ENCODE assay signal across 25 mouse cellular contexts in genomic region chr10:27809539-27809938, GRCm38 (mm10).
DNase-seq lines count a peak whose midpoint lies in the region; ATAC-seq lines count a peak whose summit lies in the region.
"Had no signal": no experiment of that assay in that cellular context is flagged by ENCODE, and none has a peak within 500 bp of the region (broad histone marks: within the 10 kb centered on the region; RNA-seq: fewer than 3 reads in every experiment).

No protein-coding gene starts in this region.

- no peaks in the 10 kb centered on the region for H3K36me3 ChIP-seq in neural tube, embryonic 11.5 days (ENCODE audit: control insufficient read depth, insufficient read depth, low read length)
- H3K36me3 ChIP-seq: embryonic facial prominence, embryonic 15.5 days; stomach, embryonic 15.5 days had no signal

- 66% methylated on average over 2 of the region's 2 CpGs for WGBS in neural tube, embryonic 11.5 days

- DNase-seq in heart, postnatal 10 days, result peak; percentile 1 to 4
- no peak for DNase-seq in heart, postnatal 36 days
- no peak for DNase-seq in neural tube, embryonic 11.5 days (ENCODE audit: low spot score)
- no peak for DNase-seq in neural tube, embryonic 10.5 days (ENCODE audit: extremely low spot score, low spot score)
- DNase-seq in embryo, embryonic 11 days, result peak; percentile 7
- no peak for DNase-seq in natural killer cell, adult 2 months (ENCODE audit: low spot score in 2 of 2)
- no peak for DNase-seq in right cerebral cortex, postnatal 10 days (ENCODE audit: low spot score in 2 of 2)
- DNase-seq: adrenal gland, postnatal 25 days; B cell, adult 2 months; cerebellum, adult 2 months; cerebellum, postnatal 36 days; gastrocnemius, postnatal 10 days; heart, adult 11 months; kidney, adult 8-10 months; kidney, postnatal 14 days; layer of hippocampus, postnatal 36 days; liver; right cerebral cortex, postnatal 25 days; thymus, adult 18-20 months had no signal

- no peak overlapping the region for H3K27ac ChIP-seq in neural tube, embryonic 11.5 days (ENCODE audit: low read depth, low read length)
- H3K27ac ChIP-seq: embryonic facial prominence, embryonic 15.5 days; layer of hippocampus, adult 2 months; stomach, embryonic 15.5 days had no signal

- ATAC-seq in neural tube, embryonic 11.5 days (ENCODE audit: insufficient read depth, low FRiP score, low TSS enrichment), result peak; percentile 9; the same call in 1 of the 2 replicates
- ATAC-seq: inflammation-experienced regulatory T-cells, adult 6 months; lung, postnatal 0 days; Patski had no signal

- H3K4me3 ChIP-seq in neural tube, embryonic 11.5 days (ENCODE audit: low read depth, low read length), result no peak overlapping the region
- H3K4me3 ChIP-seq: embryonic facial prominence, embryonic 15.5 days; layer of hippocampus, adult 2 months; stomach, embryonic 15.5 days had no signal

- H3K9me3 ChIP-seq in neural tube, embryonic 11.5 days (ENCODE audit: control insufficient read depth, low read length), result no peaks in the 10 kb centered on the region
- H3K9me3 ChIP-seq: embryonic facial prominence, embryonic 15.5 days; stomach, embryonic 15.5 days had no signal

- H3K4me2 ChIP-seq in neural tube, embryonic 11.5 days (ENCODE audit: low read depth), result no peak overlapping the region
- H3K4me2 ChIP-seq: embryonic facial prominence, embryonic 15.5 days; stomach, embryonic 15.5 days had no signal

- no peaks in the 10 kb centered on the region for H3K4me1 ChIP-seq in neural tube, embryonic 11.5 days (ENCODE audit: control insufficient read depth, insufficient read depth, low read length)
- H3K4me1 ChIP-seq: embryonic facial prominence, embryonic 15.5 days; stomach, embryonic 15.5 days had no signal

- H3K9ac ChIP-seq in neural tube, embryonic 11.5 days (ENCODE audit: low read length), result no peak overlapping the region
- H3K9ac ChIP-seq: embryonic facial prominence, embryonic 15.5 days; stomach, embryonic 15.5 days had no signal

- no peaks in the 10 kb centered on the region for H3K27me3 ChIP-seq in neural tube, embryonic 11.5 days (ENCODE audit: control insufficient read depth, insufficient read depth, low read length)
- H3K27me3 ChIP-seq: embryonic facial prominence, embryonic 15.5 days; Patski; stomach, embryonic 15.5 days had no signal

- intact Hi-C loops in heart, postnatal 10 days (cut with DNase I), result no loop called here
- intact Hi-C loops in heart, postnatal 36 days (cut with DNase I), result no loop called here

Comparison
In these comparisons a context has a peak if more than half of its experiments do, and no peak if none do; other contexts are left out.
1. DNase-seq: peak in heart, postnatal 10 days (2 of 2) and embryo, embryonic 11 days (single experiment); none in heart, postnatal 36 days (0 of 2), neural tube, embryonic 11.5 days (single experiment), neural tube, embryonic 10.5 days (single experiment), natural killer cell, adult 2 months (0 of 2) and right cerebral cortex, postnatal 10 days (0 of 2).